Mouse (Mus musculus): ENCODE results near the gene Ccdc33. TPM values are rescaled to one million over a fixed set of nuclear protein-coding genes. Genes with fewer than 3 reads are reported as not detected.

Gene Ccdc33
- polyA plus RNA-seq, 1 experiment from 2014 or later: 1.1 TPM

DNA sequence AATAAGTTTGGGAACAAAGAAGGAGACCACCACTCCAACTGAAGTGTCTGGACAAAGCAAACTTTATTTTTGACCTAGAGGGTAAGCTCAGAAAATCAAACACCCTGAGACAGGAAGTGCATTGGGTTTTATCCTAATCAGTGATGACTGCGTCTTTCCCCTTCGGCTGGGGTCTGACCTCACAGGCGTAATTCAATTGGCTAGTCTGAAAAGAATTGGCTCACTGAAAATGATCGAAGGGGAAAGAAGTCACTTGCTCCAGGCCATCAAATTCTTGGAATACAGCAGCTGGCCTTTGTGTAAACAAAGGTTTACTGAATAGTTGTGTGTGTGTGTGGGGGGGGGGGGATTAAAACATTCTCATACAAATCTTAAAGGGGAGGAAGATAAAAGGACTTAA is 7.2 kb upstream of the Ccdc33 start:
- 21% methylated on average over 4 of the region's 4 CpGs for WGBS
- H3K9ac ChIP-seq (ENCODE audit: low read length): no peak overlapping the region
- peaks cover 14% of the 10 kb centered on the region; the same call in 1 of the 2 replicates for H3K4me1 ChIP-seq (replicated peaks; ENCODE audit: control insufficient read depth, insufficient read depth, low read length)
- ATAC-seq (replicated peaks; ENCODE audit: low FRiP score): no peak
- no peaks in the 10 kb centered on the region for H3K36me3 ChIP-seq (ENCODE audit: control insufficient read depth, insufficient read depth, low read length)
- H3K27me3 ChIP-seq (ENCODE audit: control insufficient read depth, insufficient read depth, low read length): no peaks in the 10 kb centered on the region; the same call in 1 of the 2 replicates
- no peaks in the 10 kb centered on the region for H3K9me3 ChIP-seq (ENCODE audit: control insufficient read depth, low read length)
- no peak overlapping the region for H3K4me3 ChIP-seq (ENCODE audit: low read depth, low read length)
- no peak overlapping the region for H3K27ac ChIP-seq (ENCODE audit: low read depth, low read length)
- no peak for DNase-seq (ENCODE audit: low spot score)
- no peak overlapping the region for H3K4me2 ChIP-seq (ENCODE audit: low read depth, low read length, severe bottlenecking)

DNA sequence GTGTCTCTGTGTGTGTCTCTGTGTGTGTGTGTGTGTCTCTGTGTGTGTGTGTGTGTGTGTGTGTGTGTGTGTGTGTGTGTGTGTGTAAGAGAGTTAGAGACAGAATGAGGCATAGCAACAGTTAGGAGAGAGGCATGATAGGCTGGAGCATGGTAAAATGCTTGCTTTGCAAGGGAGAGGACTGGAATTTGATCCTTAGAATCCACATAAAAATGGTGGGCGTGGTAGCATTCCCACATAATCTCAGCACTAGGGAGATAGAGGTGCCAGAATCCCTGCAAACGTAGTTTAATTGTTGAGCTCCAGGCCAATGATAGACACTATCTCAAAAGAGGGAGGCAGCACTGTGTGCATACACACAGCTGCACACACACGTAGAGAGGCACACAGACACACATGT is 6.5 kb upstream of the Ccdc33 start:
- Histone ChIP-seq H3K4me2 (ENCODE audit: low read depth, low read length, severe bottlenecking) (no peak overlapping the region), H3K36me3 (ENCODE audit: control insufficient read depth, insufficient read depth, low read length) (no peaks in the 10 kb centered on the region), H3K9ac (ENCODE audit: low read length) (no peak overlapping the region), H3K4me1 (replicated peaks; ENCODE audit: control insufficient read depth, insufficient read depth, low read length) (peaks cover 14% of the 10 kb centered on the region; the same call in 1 of the 2 replicates), H3K27me3 (ENCODE audit: control insufficient read depth, insufficient read depth, low read length) (no peaks in the 10 kb centered on the region), H3K4me3 (ENCODE audit: low read depth, low read length) (no peak overlapping the region), H3K27ac (ENCODE audit: low read depth, low read length) (no peak overlapping the region), H3K9me3 (ENCODE audit: control insufficient read depth, low read length) (no peaks in the 10 kb centered on the region)
- ATAC-seq (replicated peaks; ENCODE audit: low FRiP score) (no peak), DNase-seq (ENCODE audit: low spot score) (no peak)
- 49% methylated on average over 3 of the region's 3 CpGs for WGBS

DNA sequence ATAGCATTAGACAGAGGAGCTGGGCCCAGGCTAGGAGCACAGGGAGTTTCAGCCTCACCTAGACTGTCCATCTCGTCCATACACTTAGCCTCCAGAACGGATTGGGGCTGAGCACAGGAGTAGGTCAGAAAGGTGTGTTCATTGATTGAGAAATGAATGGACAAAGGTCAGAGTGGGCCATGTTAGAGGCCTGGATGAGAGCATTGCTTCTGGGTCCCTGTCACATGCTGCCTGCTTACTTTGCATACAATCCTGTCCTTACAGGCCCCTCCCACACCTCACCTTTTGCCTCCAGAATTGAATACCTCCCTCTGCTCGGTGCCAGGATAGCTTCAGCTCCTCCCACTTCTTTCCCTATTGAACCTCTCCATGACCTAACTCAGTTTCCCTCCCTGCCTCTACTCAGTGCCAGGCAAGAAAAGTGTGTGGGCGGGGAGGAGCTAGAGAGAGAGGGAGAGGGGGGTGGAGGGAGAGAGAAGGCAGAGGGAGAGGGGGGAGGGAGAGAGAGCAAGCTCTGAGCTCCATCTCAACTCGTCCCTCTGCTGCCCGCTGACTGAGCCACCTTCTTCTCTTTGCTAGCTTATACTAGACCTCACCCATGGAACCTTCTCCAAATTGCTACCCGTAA is 2.5 kb downstream of the Ccdc33 start:
- Histone ChIP-seq H3K4me3 (ENCODE audit: low read depth, low read length) (no peak overlapping the region), H3K36me3 (ENCODE audit: control insufficient read depth, insufficient read depth, low read length) (no peaks in the 10 kb centered on the region), H3K9ac (ENCODE audit: low read length) (peak overlapping the region; percentile 32; the same call in 1 of the 2 replicates), H3K9me3 (ENCODE audit: control insufficient read depth, low read length) (no peaks in the 10 kb centered on the region), H3K4me1 (replicated peaks; ENCODE audit: control insufficient read depth, insufficient read depth, low read length) (peaks cover 42% of the 10 kb centered on the region), H3K27me3 (ENCODE audit: control insufficient read depth, insufficient read depth, low read length) (peaks cover 7% of the 10 kb centered on the region), H3K27ac (ENCODE audit: low read depth, low read length) (peak overlapping the region; percentile 76), H3K4me2 (ENCODE audit: low read depth, low read length, severe bottlenecking) (no peak overlapping the region)
- DNase-seq (ENCODE audit: low spot score): no peak
- WGBS: 34% methylated on average over 7 of the region's 7 CpGs
- no peak for ATAC-seq (replicated peaks; ENCODE audit: low FRiP score)

DNA sequence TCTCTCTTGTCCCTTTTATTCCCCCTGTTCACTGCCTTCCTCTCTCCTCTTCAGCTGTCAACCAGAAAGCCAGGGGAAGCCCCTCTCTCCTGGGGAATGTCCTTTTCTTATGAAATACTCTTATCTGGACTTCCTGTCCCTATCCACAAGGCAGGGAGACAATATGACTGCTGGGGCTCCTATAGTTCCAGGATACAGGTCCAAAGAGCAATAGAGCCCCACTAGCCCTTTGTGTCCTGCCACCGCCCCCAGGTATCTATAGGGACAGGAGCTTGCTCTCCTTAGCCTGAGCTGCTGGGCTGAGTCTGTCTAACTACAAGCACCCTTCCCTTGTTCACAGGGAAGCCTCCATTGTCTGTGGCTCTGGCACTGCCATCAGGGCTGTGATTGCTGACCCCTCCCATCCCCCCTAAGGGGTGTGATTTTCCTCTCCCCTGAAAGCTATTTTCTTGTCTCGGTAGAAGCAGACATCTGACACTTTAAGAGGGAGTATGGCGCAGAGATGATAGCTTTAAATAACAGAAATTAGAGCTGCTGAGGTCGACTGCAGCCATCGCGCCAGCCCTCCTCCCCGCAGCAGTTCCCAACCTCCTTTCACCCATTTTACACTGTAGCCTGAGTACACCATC is 3.2 kb downstream of the Ccdc33 start:
- Histone ChIP-seq H3K36me3 (ENCODE audit: control insufficient read depth, insufficient read depth, low read length) (no peaks in the 10 kb centered on the region), H3K9me3 (ENCODE audit: control insufficient read depth, low read length) (no peaks in the 10 kb centered on the region), H3K9ac (ENCODE audit: low read length) (peak overlapping the region; percentile 32; the same call in 1 of the 2 replicates), H3K4me2 (ENCODE audit: low read depth, low read length, severe bottlenecking) (no peak overlapping the region), H3K4me1 (replicated peaks; ENCODE audit: control insufficient read depth, insufficient read depth, low read length) (peaks cover 44% of the 10 kb centered on the region), H3K4me3 (ENCODE audit: low read depth, low read length) (no peak overlapping the region), H3K27me3 (ENCODE audit: control insufficient read depth, insufficient read depth, low read length) (peaks cover 7% of the 10 kb centered on the region), H3K27ac (ENCODE audit: low read depth, low read length) (peak overlapping the region; percentile 76)
- ATAC-seq (replicated peaks; ENCODE audit: low FRiP score) (no peak), DNase-seq (ENCODE audit: low spot score) (no peak)
- 31% methylated on average over 7 of the region's 7 CpGs for WGBS

DNA sequence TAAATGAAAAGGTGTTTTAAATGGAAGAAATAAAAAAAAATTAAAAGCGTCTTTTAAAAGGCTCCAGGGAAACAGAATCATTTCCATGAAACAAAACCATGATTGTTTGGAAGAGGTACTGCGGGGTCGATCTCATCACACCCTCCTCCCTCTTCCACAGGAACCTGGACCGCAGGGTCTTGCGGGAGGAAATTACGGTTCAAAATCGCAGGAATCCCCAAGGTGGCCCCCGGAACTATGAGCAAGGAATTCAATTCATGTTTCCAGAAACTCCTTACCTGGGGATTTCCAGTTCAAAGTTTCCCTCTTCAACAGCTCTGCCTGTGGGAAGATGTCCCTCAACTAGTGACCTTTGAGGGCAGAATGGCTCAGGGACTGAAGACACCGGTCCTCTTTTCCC is 4.6 kb downstream of the Ccdc33 start:
- H3K4me1 ChIP-seq (replicated peaks; ENCODE audit: control insufficient read depth, insufficient read depth, low read length): peaks cover 44% of the 10 kb centered on the region
- H3K27ac ChIP-seq (ENCODE audit: low read depth, low read length): peak overlapping the region; percentile 89
- peak overlapping the region; percentile 59 for H3K9ac ChIP-seq (ENCODE audit: low read length)
- WGBS: 2% methylated on average over 9 of the region's 9 CpGs
- H3K4me2 ChIP-seq (ENCODE audit: low read depth, low read length, severe bottlenecking): peak overlapping the region; percentile 36
- ATAC-seq (replicated peaks; ENCODE audit: low FRiP score) (no peak), DNase-seq (ENCODE audit: low spot score) (no peak)
- H3K27me3 ChIP-seq (ENCODE audit: control insufficient read depth, insufficient read depth, low read length): peaks cover 7% of the 10 kb centered on the region
- H3K4me3 ChIP-seq (ENCODE audit: low read depth, low read length): no peak overlapping the region
- H3K9me3 ChIP-seq (ENCODE audit: control insufficient read depth, low read length): no peaks in the 10 kb centered on the region
- no peaks in the 10 kb centered on the region for H3K36me3 ChIP-seq (ENCODE audit: control insufficient read depth, insufficient read depth, low read length)

DNA sequence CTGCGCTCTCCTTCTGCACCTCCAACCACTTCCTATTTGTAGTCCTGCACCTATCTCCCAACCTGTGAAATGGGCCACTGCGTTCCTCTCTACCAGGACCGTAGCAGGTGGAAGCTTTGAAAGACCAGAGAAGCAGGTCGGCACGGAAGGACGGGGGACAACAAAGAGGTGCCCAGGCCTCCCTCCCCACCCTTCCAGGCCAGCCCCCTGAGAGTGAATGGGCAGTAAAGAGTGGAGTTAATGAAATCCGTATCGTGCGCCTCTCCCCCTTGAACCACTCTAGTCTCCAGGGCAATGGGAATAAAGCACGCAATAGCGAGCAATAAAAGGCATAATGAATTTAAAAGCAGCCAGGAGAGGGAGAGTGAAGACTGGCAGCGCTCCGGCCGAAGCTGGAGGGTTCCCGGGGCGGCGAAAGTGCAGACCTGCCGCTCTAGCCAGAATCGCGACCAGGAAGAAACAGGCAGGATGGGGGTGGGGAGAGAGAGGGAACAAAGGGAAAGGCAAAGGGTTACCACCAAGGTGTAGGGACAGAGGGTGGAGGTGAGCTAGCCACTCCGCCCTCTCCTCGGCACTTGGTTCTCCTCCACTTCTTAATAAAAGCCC is 5.2 kb downstream of the Ccdc33 start:
- Histone ChIP-seq H3K36me3 (ENCODE audit: control insufficient read depth, insufficient read depth, low read length) (no peaks in the 10 kb centered on the region), H3K27me3 (ENCODE audit: control insufficient read depth, insufficient read depth, low read length) (peaks cover 7% of the 10 kb centered on the region), H3K4me2 (ENCODE audit: low read depth, low read length, severe bottlenecking) (peak overlapping the region; percentile 36), H3K27ac (ENCODE audit: low read depth, low read length) (peak overlapping the region; percentile 89), H3K9me3 (ENCODE audit: control insufficient read depth, low read length) (no peaks in the 10 kb centered on the region), H3K4me3 (ENCODE audit: low read depth, low read length) (peak overlapping the region; percentile 20), H3K4me1 (replicated peaks; ENCODE audit: control insufficient read depth, insufficient read depth, low read length) (peaks cover 44% of the 10 kb centered on the region), H3K9ac (ENCODE audit: low read length) (peak overlapping the region; percentile 59)
- DNase-seq (ENCODE audit: low spot score): peak; percentile 76
- ATAC-seq (replicated peaks; ENCODE audit: low FRiP score): peak; percentile 38
- WGBS: under 1% methylated on average over 22 of the region's 22 CpGs

DNA sequence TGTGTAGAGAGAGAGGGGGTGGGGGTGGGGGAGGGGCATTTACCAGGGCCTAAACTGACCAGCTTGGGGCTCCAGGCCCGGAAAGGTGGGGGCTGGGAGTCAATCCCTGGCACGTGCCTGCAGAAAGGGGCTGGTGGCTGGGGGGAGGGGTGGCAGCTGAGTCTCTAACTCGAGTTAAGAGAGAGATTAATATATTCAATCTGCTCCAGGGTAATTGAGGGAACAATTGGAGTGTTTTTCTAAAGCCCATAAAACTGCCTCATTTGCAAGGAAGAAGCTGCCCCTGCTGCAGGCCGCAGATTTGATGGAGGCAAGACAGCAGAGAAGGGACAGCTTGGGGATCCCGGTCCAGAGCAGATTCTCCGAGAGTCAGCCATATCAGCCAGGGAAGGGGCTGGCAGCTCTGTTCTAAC is 5.8 kb downstream of the Ccdc33 start:
- Histone ChIP-seq H3K4me1 (replicated peaks; ENCODE audit: control insufficient read depth, insufficient read depth, low read length) (peaks cover 44% of the 10 kb centered on the region), H3K9ac (ENCODE audit: low read length) (peak overlapping the region; percentile 59), H3K36me3 (ENCODE audit: control insufficient read depth, insufficient read depth, low read length) (no peaks in the 10 kb centered on the region), H3K4me2 (ENCODE audit: low read depth, low read length, severe bottlenecking) (peak overlapping the region; percentile 36), H3K27me3 (ENCODE audit: control insufficient read depth, insufficient read depth, low read length) (peaks cover 7% of the 10 kb centered on the region), H3K9me3 (ENCODE audit: control insufficient read depth, low read length) (no peaks in the 10 kb centered on the region), H3K4me3 (ENCODE audit: low read depth, low read length) (peak overlapping the region; percentile 0; the same call in 1 of the 2 replicates), H3K27ac (ENCODE audit: low read depth, low read length) (peak overlapping the region; percentile 89)
- 1% methylated on average over 6 of the region's 6 CpGs for WGBS
- peak; percentile 92 for DNase-seq (ENCODE audit: low spot score)
- ATAC-seq (replicated peaks; ENCODE audit: low FRiP score): peak; percentile 78

DNA sequence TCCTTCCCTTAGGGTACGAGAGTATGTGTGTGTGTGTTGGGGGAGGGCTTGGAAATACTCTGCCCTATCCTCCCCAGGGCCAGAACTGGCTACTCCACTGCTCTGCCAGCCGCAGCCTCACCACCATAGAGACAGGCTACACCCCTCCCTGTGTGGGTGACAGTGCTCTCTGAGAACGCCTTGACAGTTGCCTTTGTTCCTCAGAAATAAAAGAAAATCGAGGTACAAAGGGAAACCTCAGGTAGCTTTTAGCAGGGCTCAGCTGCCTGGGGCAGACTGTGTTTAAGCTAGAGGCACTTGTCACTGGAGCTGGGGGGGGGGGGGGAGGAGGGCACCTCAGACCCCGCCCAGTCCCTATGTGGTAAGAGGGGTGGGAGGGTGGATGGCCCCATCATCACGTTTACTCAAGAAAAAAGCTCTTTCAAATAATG is 6.3 kb downstream of the Ccdc33 start:
- Histone ChIP-seq H3K27me3 (ENCODE audit: control insufficient read depth, insufficient read depth, low read length) (peaks cover 7% of the 10 kb centered on the region), H3K27ac (ENCODE audit: low read depth, low read length) (peak overlapping the region; percentile 89), H3K9ac (ENCODE audit: low read length) (peak overlapping the region; percentile 28; the same call in 1 of the 2 replicates), H3K4me3 (ENCODE audit: low read depth, low read length) (no peak overlapping the region), H3K4me2 (ENCODE audit: low read depth, low read length, severe bottlenecking) (peak overlapping the region; percentile 36; the same call in 1 of the 2 replicates), H3K4me1 (replicated peaks; ENCODE audit: control insufficient read depth, insufficient read depth, low read length) (peaks cover 44% of the 10 kb centered on the region), H3K36me3 (ENCODE audit: control insufficient read depth, insufficient read depth, low read length) (no peaks in the 10 kb centered on the region), H3K9me3 (ENCODE audit: control insufficient read depth, low read length) (no peaks in the 10 kb centered on the region)
- DNase-seq (ENCODE audit: low spot score): peak; percentile 83
- WGBS: under 1% methylated on average over 5 of the region's 6 CpGs
- peak; percentile 73 for ATAC-seq (replicated peaks; ENCODE audit: low FRiP score)

All from forebrain, embryonic 11.5 days (tissue).